Mouse (Mus musculus): ENCODE results near the gene Dohh.

- no peak for TF ChIP-seq EP300 (IDR thresholded peaks at IDR 0.05)
- TF ChIP-seq CTCF (IDR thresholded peaks at IDR 0.05): no peak
Measured at GRCm38 (mm10) chr10:81410350-81410749, 26.1 kb downstream of the Dohh start.
